Mouse (Mus musculus) G1E (cell line): ENCODE data around the gene Taldo1. TPM values are rescaled to one million over a fixed set of nuclear protein-coding genes. Genes with fewer than 3 reads are reported as not detected.

Experiments
- ATAC-seq: 2 replicates; pipeline ENCODE4 v1.8.0; 2016; ENCODE audit warnings: mild to moderate bottlenecking; ENCODE audit not compliant: insufficient number of reproducible peaks, poor library complexity, low FRiP score, severe bottlenecking; ENCODE audit errors: extremely low read depth
- DNase-seq: peaks from one replicate; pipeline ENCODE4 v3.0.0; 2012; ENCODE audit warnings: low spot score
- H3K27me3 ChIP-seq: 2 replicates; pipeline ENCODE4 v1.6.1; 2012; ENCODE audit warnings: mild to moderate bottlenecking, low read length, inconsistent platforms; ENCODE audit not compliant: insufficient read depth
- H3K36me3 ChIP-seq: replicated peaks from 2 replicates; pipeline ENCODE3; 2012; ENCODE audit warnings: mild to moderate bottlenecking, inconsistent platforms
- H3K4me1 ChIP-seq: 2 replicates; pipeline ENCODE4 v1.6.1; 2012; ENCODE audit warnings: low read depth, low read length, inconsistent platforms, mixed read lengths; ENCODE audit not compliant: insufficient read depth
- H3K4me3 ChIP-seq: 2 replicates; pipeline ENCODE4 v1.5.1; 2012; ENCODE audit warnings: low read depth, mild to moderate bottlenecking, inconsistent platforms, low read length, moderate library complexity, mixed read lengths
- H3K9me3 ChIP-seq: replicated peaks from 2 replicates; pipeline ENCODE4 v1.6.1; 2012; ENCODE audit warnings: inconsistent platforms
- CTCF ChIP-seq: IDR thresholded peaks from 2 replicates; pipeline ENCODE4 v1.5.1; 2012; ENCODE audit warnings: low read depth, low read length, inconsistent platforms, mixed read lengths
- GATA1 ChIP-seq: IDR thresholded peaks from 2 replicates; pipeline ENCODE4 v1.6.1; 2012; ENCODE audit warnings: borderline replicate concordance, low read length, inconsistent platforms, mixed read lengths
- GATA2 ChIP-seq: IDR thresholded peaks from 2 replicates; pipeline ENCODE4 v1.6.1; 2012; ENCODE audit warnings: low read depth, low read length, inconsistent platforms, borderline replicate concordance
- POLR2AphosphoS5 ChIP-seq: IDR thresholded peaks from 2 replicates; pipeline ENCODE4 v1.6.1; 2012; ENCODE audit warnings: low read depth, low read length, inconsistent platforms; ENCODE audit not compliant: insufficient replicate concordance
- TAL1 ChIP-seq: conservative IDR thresholded peaks from 2 replicates; pipeline ENCODE4 v1.6.1; 2012; ENCODE audit warnings: low read depth, low read length, inconsistent platforms, mixed read lengths
- polyA plus RNA-seq: library from polyadenylated mRNA; stranded (reverse); fragments of >175 nt; gene quantifications from 2 replicates; pipeline ENCODE4 v1.2.3, GENCODE M21; 2012
- total RNA-seq, 2 experiments: library from RNA; stranded (forward) in 1 of 2; stranded (reverse) in 1 of 2; fragments of 200-1000 nt in 1 of 2; fragments of >200 nt in 1 of 2; fragmentation: Nextera tagmentation in 1 of 2; gene quantifications; 2 replicates each; pipeline ENCODE4 v1.2.3; 2014 to 2017

The Taldo1 gene
- total and polyA plus RNA-seq, 3 experiments = 59.1 to 514 (median 336) TPM

- ATAC-seq (no peak), DNase-seq (no peak)
- Histone ChIP-seq H3K27me3 (peaks cover 15% of the 10 kb centered on the region), H3K4me1 (peaks cover 55% of the 10 kb centered on the region), H3K36me3 (no peaks in the 10 kb centered on the region), H3K9me3 (no peaks in the 10 kb centered on the region), H3K4me3 (no peak overlapping the region)
- no peak for TF ChIP-seq GATA1
- TF ChIP-seq GATA2 = no peak
- TF ChIP-seq TAL1 = no peak
- TF ChIP-seq POLR2AphosphoS5 = no peak
- no peak for TF ChIP-seq CTCF
These were observed 27.0 kb upstream of the Taldo1 start for GRCm38 (mm10) chr7:141365049-141365445.

- no peaks in the 10 kb centered on the region for H3K36me3 ChIP-seq
- no peak for ATAC-seq
- H3K4me1 ChIP-seq = peaks cover 56% of the 10 kb centered on the region
- no peaks in the 10 kb centered on the region for H3K27me3 ChIP-seq
- no peak overlapping the region for H3K4me3 ChIP-seq
- no peaks in the 10 kb centered on the region for H3K9me3 ChIP-seq
- TF ChIP-seq TAL1 = no peak
- TF ChIP-seq GATA1 = no peak
- TF ChIP-seq GATA2 = no peak
- TF ChIP-seq POLR2AphosphoS5 = no peak
- no peak for TF ChIP-seq CTCF
- DNase-seq = no peak
These were observed 24.6 kb upstream of the Taldo1 start for GRCm38 (mm10) chr7:141367358-141367757.

GRCm38 (mm10) chr7:141369918-141370317, 22.1 kb upstream of the Taldo1 start:
- no peak for TF ChIP-seq GATA2
- TF ChIP-seq GATA1 = no peak
- no peak for TF ChIP-seq POLR2AphosphoS5
- TF ChIP-seq CTCF = no peak
- TF ChIP-seq TAL1 = no peak
- peaks cover 36% of the 10 kb centered on the region for H3K4me1 ChIP-seq
- H3K4me3 ChIP-seq = no peak overlapping the region
- DNase-seq = no peak
- no peaks in the 10 kb centered on the region for H3K27me3 ChIP-seq
- ATAC-seq = no peak
- no peaks in the 10 kb centered on the region for H3K36me3 ChIP-seq
- H3K9me3 ChIP-seq = no peaks in the 10 kb centered on the region

- no peak for ATAC-seq
- no peak for DNase-seq
- Histone ChIP-seq H3K27me3 (no peaks in the 10 kb centered on the region), H3K36me3 (no peaks in the 10 kb centered on the region), H3K4me3 (no peak overlapping the region), H3K4me1 (peaks cover 30% of the 10 kb centered on the region), H3K9me3 (no peaks in the 10 kb centered on the region)
- TF ChIP-seq POLR2AphosphoS5 (no peak), GATA1 (no peak), TAL1 (no peak), GATA2 (no peak), CTCF (no peak)
These were observed 19.9 kb upstream of the Taldo1 start for GRCm38 (mm10) chr7:141371942-141372595.

GRCm38 (mm10) chr7:141373611-141374010, 18.4 kb upstream of the Taldo1 start:
- Histone ChIP-seq H3K4me1 (peaks cover 24% of the 10 kb centered on the region), H3K4me3 (no peak overlapping the region), H3K27me3 (no peaks in the 10 kb centered on the region), H3K9me3 (no peaks in the 10 kb centered on the region), H3K36me3 (no peaks in the 10 kb centered on the region)
- DNase-seq (no peak), ATAC-seq (no peak)
- TF ChIP-seq CTCF (no peak), GATA1 (no peak), GATA2 (no peak), TAL1 (no peak), POLR2AphosphoS5 (no peak)

GRCm38 (mm10) chr7:141374399-141374798, 17.6 kb upstream of the Taldo1 start:
- DNase-seq (no peak), ATAC-seq (no peak)
- Histone ChIP-seq H3K36me3 (no peaks in the 10 kb centered on the region), H3K27me3 (no peaks in the 10 kb centered on the region), H3K4me1 (peaks cover 24% of the 10 kb centered on the region), H3K4me3 (no peak overlapping the region), H3K9me3 (no peaks in the 10 kb centered on the region)
- TF ChIP-seq GATA2 (no peak), TAL1 (no peak), CTCF (no peak), GATA1 (no peak), POLR2AphosphoS5 (no peak)
